Mouse (Mus musculus) kidney, postnatal 10 days (tissue): Measurements from ENCODE around the gene Hmgcr.

ENCODE experiments used
- DNase-seq: peaks from one replicate; pipeline ENCODE4 v3.0.0; 2021; ENCODE audit warnings: mixed read lengths

The Hmgcr gene

DNA sequence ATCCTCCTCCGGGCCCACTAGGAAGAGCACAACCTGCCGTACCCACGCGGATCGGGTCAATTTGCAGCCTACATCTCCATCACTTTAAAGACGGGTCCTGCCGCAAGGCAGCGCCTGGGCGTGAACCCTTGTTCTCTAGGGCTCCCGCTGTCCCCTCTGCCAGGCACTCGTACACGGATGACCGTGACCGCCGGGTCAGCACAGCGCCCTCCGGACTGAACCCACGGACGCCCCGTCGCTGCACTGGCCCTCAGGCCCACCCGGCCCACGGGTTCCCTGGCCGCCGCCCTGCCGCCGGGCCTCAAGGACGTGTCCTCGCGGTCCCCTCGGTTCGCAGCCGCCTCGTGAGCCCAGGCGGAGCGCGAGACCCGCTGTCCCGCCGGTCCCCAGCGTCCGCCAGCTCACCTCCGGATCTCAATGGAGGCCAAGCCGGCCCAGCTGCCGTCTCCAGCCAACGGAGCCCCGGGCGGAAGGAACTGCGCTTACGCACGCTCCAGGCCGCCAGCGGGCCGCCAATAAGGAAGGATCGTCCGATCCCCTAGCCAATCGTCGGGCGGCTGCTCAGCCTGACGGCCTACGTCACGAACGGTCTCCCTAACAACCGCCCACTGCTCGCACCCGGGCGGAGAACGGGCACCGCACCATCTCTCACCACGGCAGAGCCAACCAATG, at the start of gene Hmgcr:
Gene Hmgcr, minus strand, starts transcription at position 531 of the 672 bp plus-strand sequence.
- peak; percentile 98 for DNase-seq

DNA sequence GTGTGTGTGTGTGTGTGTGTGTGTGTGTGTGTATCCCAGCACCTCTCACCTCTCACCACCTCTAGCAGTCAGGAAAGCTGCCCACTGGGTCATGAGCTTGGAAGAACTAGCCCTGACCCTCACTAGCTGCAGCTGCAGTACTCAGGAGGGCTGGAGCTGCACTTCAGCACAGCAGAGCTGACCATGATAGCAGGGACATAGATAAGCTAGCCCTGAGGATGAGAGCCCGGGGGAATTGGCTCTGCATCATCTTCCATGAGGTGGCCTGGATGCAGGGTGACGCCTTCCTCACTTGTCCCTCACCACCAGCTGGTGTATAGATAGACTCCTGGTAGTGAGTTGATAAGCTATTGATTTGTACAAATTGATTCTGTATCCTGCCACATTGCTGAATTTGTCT, 49.3 kb upstream of the Hmgcr start:
- no peak for DNase-seq

- no peak for DNase-seq
These were observed 47.1 kb upstream of the Hmgcr start for GRCm38 (mm10) chr13:96717821-96718220.

- DNase-seq: no peak
These were observed 45.6 kb upstream of the Hmgcr start for GRCm38 (mm10) chr13:96716311-96716710.

- no peak for DNase-seq
These were observed 38.8 kb upstream of the Hmgcr start for GRCm38 (mm10) chr13:96709269-96710233.

DNA sequence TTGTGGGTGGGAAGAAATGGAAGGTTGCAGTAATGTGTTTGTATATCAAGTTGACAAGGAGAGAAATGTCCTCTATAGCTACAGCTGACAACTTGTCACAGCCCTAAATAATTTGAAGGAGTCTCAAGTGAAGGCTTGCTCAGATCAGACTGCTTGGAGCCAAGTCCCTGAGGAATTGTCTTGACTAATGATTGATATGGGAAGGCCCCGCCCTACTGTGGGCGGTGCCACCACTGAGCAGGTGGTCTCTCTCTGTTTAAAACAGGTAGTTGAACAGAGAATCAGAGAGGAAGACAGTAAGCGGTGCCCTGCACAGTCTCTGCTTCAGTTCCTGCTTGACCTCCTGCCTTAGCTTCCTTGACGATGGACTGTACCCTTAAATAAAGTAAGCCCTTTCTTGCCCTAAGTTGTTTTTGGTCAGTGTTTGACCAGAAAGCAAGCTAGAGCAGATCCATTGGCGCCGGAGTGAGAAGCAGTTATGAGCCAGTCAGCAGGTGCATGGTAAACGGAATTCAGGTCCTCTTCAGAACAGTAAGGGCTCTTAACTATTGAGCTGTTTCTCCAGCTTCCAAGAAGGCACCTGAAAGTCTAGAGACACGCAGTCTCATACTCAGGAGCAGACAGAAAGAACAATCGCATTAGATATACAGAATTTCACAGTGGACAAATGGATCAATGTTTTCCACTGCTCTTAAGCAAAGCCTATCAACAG, 32.0 kb upstream of the Hmgcr start:
- DNase-seq: no peak

DNA sequence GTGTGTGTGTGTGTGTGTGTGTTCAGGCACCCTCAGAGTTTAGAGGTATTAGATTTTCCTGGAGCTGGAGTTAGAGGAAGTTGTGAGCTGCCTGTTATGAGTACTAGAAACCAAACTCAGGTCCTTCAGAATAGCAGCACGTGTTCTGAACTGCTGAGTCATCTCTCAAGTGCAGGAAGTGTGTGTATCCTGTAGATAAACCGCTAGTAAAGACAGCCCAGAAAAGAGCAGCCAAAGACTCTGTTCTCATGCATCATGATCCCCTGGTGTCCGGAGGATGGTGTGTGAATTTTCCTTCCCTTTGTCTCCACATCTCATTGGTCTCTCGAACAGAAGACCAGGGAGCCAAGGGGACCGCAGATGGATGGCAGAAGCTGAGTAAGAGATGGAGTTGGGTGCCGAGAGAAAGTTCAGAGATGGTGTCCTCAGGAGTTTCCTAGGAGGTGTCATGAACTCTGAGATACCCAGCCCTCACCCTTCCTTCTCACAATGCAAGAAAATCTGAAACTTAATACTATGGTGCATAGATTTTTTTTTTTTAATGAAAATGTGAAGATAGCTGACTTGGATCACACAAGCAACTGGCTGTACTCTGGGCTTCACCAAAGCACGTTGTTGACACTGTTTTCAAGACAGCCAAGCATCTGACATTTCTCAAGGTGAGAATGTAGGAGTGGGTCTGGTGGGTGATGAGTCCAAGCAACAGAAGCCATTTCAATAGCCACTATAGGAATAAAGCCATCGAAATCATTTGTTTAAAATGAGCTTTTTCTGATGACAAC, 27.3 kb upstream of the Hmgcr start:
- DNase-seq: peak; percentile 5

- DNase-seq: no peak
These were observed 24.7 kb upstream of the Hmgcr start for GRCm38 (mm10) chr13:96695428-96695827.

- no peak for DNase-seq
These were observed 19.2 kb upstream of the Hmgcr start for GRCm38 (mm10) chr13:96689901-96690300.

DNA sequence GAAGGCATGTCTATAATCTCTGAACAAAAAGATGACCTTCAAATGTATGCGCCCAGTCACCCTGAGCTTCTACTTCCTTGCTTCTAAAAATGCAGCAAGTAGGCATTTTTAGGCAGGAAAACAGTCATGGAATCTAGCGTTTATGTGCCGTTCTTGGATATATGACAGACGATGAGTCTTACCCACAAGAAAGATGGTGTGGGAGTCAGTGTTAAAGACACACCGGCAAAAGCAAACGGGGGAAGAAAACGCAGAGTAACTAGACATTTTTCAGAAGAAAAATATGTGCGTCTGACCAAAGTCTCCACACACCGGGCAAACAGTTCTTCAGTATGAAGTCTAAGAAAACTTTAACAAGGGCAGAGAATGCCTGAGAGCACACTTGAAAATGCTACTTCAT, 16.5 kb upstream of the Hmgcr start:
- DNase-seq: no peak

DNA sequence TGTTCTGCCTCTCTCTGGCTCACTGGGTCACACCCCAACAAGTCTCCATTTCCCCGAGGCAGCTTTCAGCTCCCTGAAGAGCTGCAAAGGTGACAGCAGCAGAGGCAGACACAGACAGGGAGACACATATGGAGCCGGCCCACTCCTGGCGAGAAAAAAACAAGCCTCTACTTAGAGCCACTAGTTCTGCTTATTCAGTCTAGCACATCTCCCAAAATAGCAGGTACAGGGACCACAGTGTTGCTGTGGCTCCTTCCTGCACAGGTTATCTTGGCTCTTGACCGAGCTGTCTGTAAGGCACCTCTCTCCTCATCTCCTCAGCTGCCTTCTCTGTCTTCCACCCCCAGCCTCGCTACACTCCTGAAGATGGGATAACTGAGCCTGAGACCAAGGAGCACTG, 14.0 kb upstream of the Hmgcr start:
- no peak for DNase-seq

GRCm38 (mm10) chr13:96681088-96681620, 10.4 kb upstream of the Hmgcr start:
- DNase-seq: no peak

DNA sequence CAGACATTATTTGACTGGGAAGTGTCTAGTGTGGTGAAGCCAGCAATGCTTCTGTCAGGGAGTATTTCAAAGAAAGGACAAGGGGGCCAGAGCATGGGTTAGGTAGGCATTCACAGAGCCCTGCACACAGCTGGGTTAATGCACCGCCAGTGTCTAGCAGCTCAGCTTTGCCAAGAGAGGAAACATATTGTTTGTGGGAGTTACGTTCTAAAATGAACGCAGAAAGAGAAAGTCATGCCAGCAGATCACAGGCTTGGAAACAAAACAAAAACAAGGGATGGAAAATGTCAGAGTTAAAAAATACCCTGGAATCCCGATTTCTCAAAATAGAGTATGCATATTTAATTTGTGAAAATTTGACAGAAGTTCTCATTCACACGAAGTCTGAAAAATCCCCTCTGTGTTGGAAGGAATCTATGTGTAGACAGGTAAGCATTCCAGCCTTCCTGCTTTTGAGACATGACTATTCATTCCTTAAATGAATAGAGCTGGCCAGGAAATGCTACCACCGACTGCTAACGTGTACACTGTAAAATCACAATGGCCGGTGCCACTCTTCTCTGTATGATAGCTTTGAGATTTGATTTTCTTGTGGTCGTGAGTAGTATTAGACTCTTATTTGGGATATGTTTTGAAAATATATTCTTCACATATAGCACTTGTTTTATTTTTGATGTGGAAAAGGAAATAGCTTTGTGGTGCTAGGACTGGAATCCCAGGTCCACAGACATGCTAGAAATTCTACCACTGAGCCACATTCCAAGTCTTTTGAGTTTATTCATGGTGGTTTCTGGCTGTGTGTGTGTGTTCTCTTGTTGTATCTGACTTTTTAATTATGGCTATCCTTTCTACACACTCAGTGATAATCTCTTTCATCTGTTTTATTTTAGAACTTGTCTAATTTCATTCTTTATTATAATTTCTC, 9.7 kb upstream of the Hmgcr start:
- no peak for DNase-seq

- DNase-seq: no peak
These were observed 7.9 kb upstream of the Hmgcr start for GRCm38 (mm10) chr13:96678616-96679015.

DNA sequence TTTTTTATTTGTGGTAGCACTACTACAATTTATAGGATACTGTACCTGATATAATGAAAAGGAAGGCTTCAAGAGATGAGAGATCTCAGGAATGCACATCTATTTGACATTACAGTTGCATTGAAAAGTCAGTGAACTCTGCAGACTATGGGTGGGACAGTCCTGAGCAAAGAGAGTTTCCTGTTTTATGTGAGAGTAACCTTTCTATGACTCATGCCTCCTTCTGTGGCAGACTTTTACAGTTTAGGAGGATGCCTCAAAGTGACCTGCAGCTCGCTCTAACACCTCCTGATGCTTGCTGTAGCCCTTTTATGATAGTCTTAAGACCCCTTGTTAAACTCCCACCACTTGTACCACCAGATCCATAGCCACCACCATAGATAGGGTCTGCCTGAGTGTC, 6.3 kb upstream of the Hmgcr start:
- no peak for DNase-seq

GRCm38 (mm10) chr13:96675756-96676155, 5.0 kb upstream of the Hmgcr start:
- no peak for DNase-seq

- DNase-seq: no peak
These were observed 3.1 kb upstream of the Hmgcr start for GRCm38 (mm10) chr13:96673817-96674216.

- DNase-seq: no peak
These were observed 1.5 kb upstream of the Hmgcr start for GRCm38 (mm10) chr13:96672276-96672675.

- DNase-seq: no peak
These were observed 1.1 kb upstream of the Hmgcr start for GRCm38 (mm10) chr13:96671906-96672234.

- DNase-seq: no peak
These were observed 556 bp upstream of the Hmgcr start for GRCm38 (mm10) chr13:96671078-96671905.
